Mouse (Mus musculus) MEL (cell line): ENCODE data around the gene Dram1. TPM values are rescaled to one million over a fixed set of nuclear protein-coding genes. Genes with fewer than 3 reads are reported as not detected.

ENCODE experiments used
- DNase-seq: peaks from one replicate; pipeline ENCODE4 v3.0.0; 2011; ENCODE audit warnings: low read depth, low spot score
- H3K27ac ChIP-seq: 2 replicates; pipeline ENCODE4 v1.5.1; 2012; ENCODE audit warnings: low read depth, mild to moderate bottlenecking, control low read depth, low read length, moderate library complexity; ENCODE audit not compliant: control insufficient read depth
- H3K27me3 ChIP-seq, 2 experiments: fragments of 150-350 bp in 1 of 2; sonication (generic) in 1 of 2; 2 replicates each; pipeline ENCODE4 v1.6.1; 2012; ENCODE audit warnings: low read length in 2 of 2, mild to moderate bottlenecking in 2 of 2, improper control_type of control experiment in 1 of 2, moderate library complexity in 1 of 2; ENCODE audit not compliant: insufficient read depth in 2 of 2, control insufficient read depth in 1 of 2
- H3K36me3 ChIP-seq, 2 experiments: 2 replicates each; pipeline ENCODE4 v1.6.1; 2012 to 2014; ENCODE audit warnings: low read length in 2 of 2, improper control_type of control experiment in 1 of 2, inconsistent platforms in 1 of 2, mild to moderate bottlenecking in 1 of 2; ENCODE audit not compliant: insufficient read depth in 2 of 2, control insufficient read depth in 1 of 2
- H3K4me1 ChIP-seq, 2 experiments: fragments of 150-350 bp in 1 of 2; sonication (generic) in 1 of 2; 2 replicates each; pipeline ENCODE4 v1.6.1; 2012; ENCODE audit warnings: low read length in 2 of 2, improper control_type of control experiment in 1 of 2, mild to moderate bottlenecking in 1 of 2; ENCODE audit not compliant: insufficient read depth in 2 of 2, control insufficient read depth in 1 of 2
- H3K4me3 ChIP-seq, 2 experiments: fragments of 150-350 bp in 1 of 2; sonication (generic) in 1 of 2; 2 replicates each; pipeline ENCODE4 v1.5.1; 2012; ENCODE audit warnings: low read depth in 2 of 2, low read length in 2 of 2, mild to moderate bottlenecking in 2 of 2, moderate library complexity in 2 of 2, control low read depth in 1 of 2, improper control_type of control experiment in 1 of 2; ENCODE audit not compliant: control insufficient read depth in 1 of 2, insufficient read depth in 1 of 2
- H3K79me2 ChIP-seq: 2 replicates; pipeline ENCODE4 v1.6.1; 2012; ENCODE audit warnings: mild to moderate bottlenecking, low read length, moderate library complexity; ENCODE audit not compliant: control insufficient read depth, poor library complexity, insufficient read depth
- H3K9ac ChIP-seq: 2 replicates; pipeline ENCODE4 v1.6.1; 2012; ENCODE audit warnings: low read depth, mild to moderate bottlenecking, control low read depth, low read length, moderate library complexity; ENCODE audit not compliant: control insufficient read depth, poor library complexity, severe bottlenecking
- H3K9me3 ChIP-seq: fragments of 150-350 bp; sonication (generic); replicated peaks from 2 replicates; pipeline ENCODE4 v1.6.1; 2012; ENCODE audit warnings: mild to moderate bottlenecking, low read length, improper control_type of control experiment, moderate library complexity; ENCODE audit not compliant: insufficient read depth
- BHLHE40 ChIP-seq: IDR thresholded peaks from 2 replicates; pipeline ENCODE4 v1.6.1; 2012; ENCODE audit warnings: low read depth, mild to moderate bottlenecking, inconsistent platforms, low read length, improper control_type of control experiment, borderline replicate concordance
- CHD2 ChIP-seq: IDR thresholded peaks from 2 replicates; pipeline ENCODE4 v1.6.1; 2011; ENCODE audit warnings: low read length, improper control_type of control experiment
- CTCF ChIP-seq, 3 experiments: IDR thresholded peaks in 2 of 3; conservative IDR thresholded peaks in 1 of 3; 2 replicates each; pipeline ENCODE4 v1.5.1; 2011 to 2012; ENCODE audit warnings: low read length in 3 of 3, low read depth in 2 of 3, mild to moderate bottlenecking in 2 of 3, improper control_type of control experiment in 1 of 3, inconsistent platforms in 1 of 3, mixed read lengths in 1 of 3, moderate library complexity in 1 of 3; ENCODE audit not compliant: control insufficient read depth in 1 of 3, insufficient read depth in 1 of 3, poor library complexity in 1 of 3, severe bottlenecking in 1 of 3
- E2F4 ChIP-seq: IDR thresholded peaks from 2 replicates; pipeline ENCODE4 v1.6.1; 2011; ENCODE audit warnings: low read depth, low read length, improper control_type of control experiment, borderline replicate concordance
- EP300 ChIP-seq, 2 experiments: IDR thresholded peaks; 2 replicates each; pipeline ENCODE4 v1.6.1; 2011; ENCODE audit warnings: improper control_type of control experiment in 2 of 2, low read length in 2 of 2, low read depth in 1 of 2, mild to moderate bottlenecking in 1 of 2
- ETS1 ChIP-seq: IDR thresholded peaks from 2 replicates; pipeline ENCODE4 v1.6.1; 2012; ENCODE audit warnings: low read depth, mild to moderate bottlenecking, inconsistent platforms, low read length, improper control_type of control experiment, moderate library complexity
- GABPA ChIP-seq: IDR thresholded peaks from 2 replicates; pipeline ENCODE4 v1.6.1; 2012; ENCODE audit warnings: low read depth, mild to moderate bottlenecking, inconsistent platforms, low read length, improper control_type of control experiment, moderate library complexity
- GATA1 ChIP-seq: IDR thresholded peaks from 2 replicates; pipeline ENCODE4 v1.6.1; 2011; ENCODE audit warnings: low read depth, low read length, improper control_type of control experiment
- HCFC1 ChIP-seq: IDR thresholded peaks from 2 replicates; pipeline ENCODE4 v1.6.1; 2012; ENCODE audit warnings: low read depth, mild to moderate bottlenecking, inconsistent platforms, low read length, improper control_type of control experiment, moderate library complexity
- KAT2A ChIP-seq: conservative IDR thresholded peaks from 2 replicates; pipeline ENCODE4 v1.6.1; 2012; ENCODE audit warnings: low read depth, low read length, improper control_type of control experiment, inconsistent platforms
- MAFK ChIP-seq: IDR thresholded peaks from 2 replicates; pipeline ENCODE4 v1.6.1; 2011; ENCODE audit warnings: low read depth, mild to moderate bottlenecking, low read length, improper control_type of control experiment, borderline replicate concordance
- MAX ChIP-seq: IDR thresholded peaks from 2 replicates; pipeline ENCODE4 v1.6.1; 2011; ENCODE audit warnings: low read length, improper control_type of control experiment
- MEF2A ChIP-seq: IDR thresholded peaks from 2 replicates; pipeline ENCODE4 v1.6.1; 2014; ENCODE audit warnings: low read depth, mild to moderate bottlenecking, inconsistent platforms, low read length, improper control_type of control experiment; ENCODE audit not compliant: poor library complexity, insufficient replicate concordance, severe bottlenecking; ENCODE audit errors: extremely low read depth
- MYB ChIP-seq: IDR thresholded peaks from 2 replicates; pipeline ENCODE4 v1.6.1; 2011; ENCODE audit warnings: mild to moderate bottlenecking, low read depth, low read length, improper control_type of control experiment
- MYC ChIP-seq: IDR thresholded peaks from 2 replicates; pipeline ENCODE4 v1.6.1; 2011; ENCODE audit warnings: low read depth, mild to moderate bottlenecking, low read length, improper control_type of control experiment, moderate library complexity
- NRF1 ChIP-seq: IDR thresholded peaks from 2 replicates; pipeline ENCODE4 v1.6.1; 2014; ENCODE audit warnings: low read depth, mild to moderate bottlenecking, inconsistent platforms, low read length, improper control_type of control experiment, moderate library complexity; ENCODE audit not compliant: poor library complexity, insufficient read depth, severe bottlenecking
- POLR2A ChIP-seq, 2 experiments: IDR thresholded peaks; 2 replicates each; pipeline ENCODE4 v1.6.1; 2011 to 2012; ENCODE audit warnings: low read length in 2 of 2, mild to moderate bottlenecking in 2 of 2, control low read depth in 1 of 2, improper control_type of control experiment in 1 of 2, low read depth in 1 of 2, moderate library complexity in 1 of 2; ENCODE audit not compliant: control insufficient read depth in 1 of 2, insufficient read depth in 1 of 2, poor library complexity in 1 of 2
- POLR2AphosphoS2 ChIP-seq: IDR thresholded peaks from 2 replicates; pipeline ENCODE4 v1.6.1; 2011; ENCODE audit warnings: low read length, improper control_type of control experiment
- POLR2AphosphoS5 ChIP-seq: IDR thresholded peaks from 2 replicates; pipeline ENCODE4 v1.6.1; 2012; ENCODE audit warnings: low read depth, borderline replicate concordance, mild to moderate bottlenecking, inconsistent platforms, low read length, moderate library complexity, mixed read lengths
- RAD21 ChIP-seq: IDR thresholded peaks from 2 replicates; pipeline ENCODE4 v1.6.1; 2011; ENCODE audit warnings: mild to moderate bottlenecking, low read depth, low read length, improper control_type of control experiment
- RCOR1 ChIP-seq: IDR thresholded peaks from 2 replicates; pipeline ENCODE4 v1.6.1; 2012; ENCODE audit warnings: low read depth, mild to moderate bottlenecking, inconsistent platforms, low read length, improper control_type of control experiment
- SIN3A ChIP-seq: IDR thresholded peaks from 2 replicates; pipeline ENCODE4 v1.6.1; 2012; ENCODE audit warnings: low read length, improper control_type of control experiment, inconsistent platforms
- SMC3 ChIP-seq: IDR thresholded peaks from 2 replicates; pipeline ENCODE4 v1.6.1; 2011; ENCODE audit warnings: low read depth, low read length, improper control_type of control experiment
- TAL1 ChIP-seq: IDR thresholded peaks from 2 replicates; pipeline ENCODE4 v1.6.1; 2012; ENCODE audit warnings: mild to moderate bottlenecking, inconsistent platforms, low read length, moderate library complexity, mixed read lengths
- TBP ChIP-seq: IDR thresholded peaks from 2 replicates; pipeline ENCODE4 v1.8.0; 2011; ENCODE audit warnings: low read depth, low read length, improper control_type of control experiment
- TCF12 ChIP-seq: IDR thresholded peaks from 2 replicates; pipeline ENCODE4 v1.6.1; 2014; ENCODE audit warnings: low read depth, mild to moderate bottlenecking, inconsistent platforms, low read length, improper control_type of control experiment, moderate library complexity
- USF1 ChIP-seq: IDR thresholded peaks from 2 replicates; pipeline ENCODE4 v1.6.1; 2014; ENCODE audit warnings: low read depth, mild to moderate bottlenecking, inconsistent platforms, low read length, improper control_type of control experiment, moderate library complexity
- USF2 ChIP-seq, 2 experiments: IDR thresholded peaks; 2 replicates each; pipeline ENCODE4 v1.6.1; 2011 to 2012; ENCODE audit warnings: improper control_type of control experiment in 2 of 2, low read length in 2 of 2, borderline replicate concordance in 1 of 2, inconsistent platforms in 1 of 2, low read depth in 1 of 2, mild to moderate bottlenecking in 1 of 2; ENCODE audit not compliant: insufficient read depth in 1 of 2
- ZNF384 ChIP-seq: IDR thresholded peaks from 2 replicates; pipeline ENCODE4 v1.6.1; 2012; ENCODE audit warnings: low read depth, mild to moderate bottlenecking, inconsistent platforms, low read length, improper control_type of control experiment
- polyA plus RNA-seq, 2 experiments: library from polyadenylated mRNA; stranded (reverse) in 1 of 2; unstranded in 1 of 2; fragments of >175 nt in 1 of 2; fragments of >200 nt in 1 of 2; gene quantifications; 2 replicates each; pipeline versions ENCODE4 v1.2.1 to v1.2.4; 2012; ENCODE audit warnings: low replicate concordance in 2 of 2, low read depth in 1 of 2; ENCODE audit not compliant: insufficient read length in 2 of 2, insufficient read depth in 1 of 2, missing spikeins in 1 of 2
- total RNA-seq: library from RNA; depleted of rRNA; stranded (reverse); fragments of 300-350 nt; gene quantifications from 2 replicates; pipeline ENCODE4 v1.2.3, GENCODE M21; 2012

The Dram1 gene
- total and polyA plus RNA-seq, 3 experiments, result 0.17 TPM; not detected in 2

GRCm38 (mm10) chr10:88386251-88386650 is 7.4 kb upstream of the Dram1 start:
- TF ChIP-seq POLR2A (IDR thresholded peaks at IDR 0.05; ENCODE audit: control insufficient read depth in 1 of 2, insufficient read depth in 1 of 2, low read depth in 1 of 2, low read length in 2 of 2, poor library complexity in 1 of 2) (no peak), GABPA (no peak), TBP (no peak), CTCF (IDR thresholded peaks at IDR 0.05 in 2 of 3, conservative IDR thresholded peaks at IDR 0.05 in 1 of 3; ENCODE audit: control insufficient read depth in 1 of 3, insufficient read depth in 1 of 3, low read depth in 2 of 3, low read length in 3 of 3, poor library complexity in 1 of 3, severe bottlenecking in 1 of 3) (no peak), USF1 (no peak), MEF2A (no peak), SMC3 (no peak), HCFC1 (no peak), EP300 (IDR thresholded peaks at IDR 0.05; ENCODE audit: low read depth in 1 of 2, low read length in 2 of 2) (no peak), POLR2AphosphoS2 (no peak), MYB (no peak), TCF12 (no peak), GATA1 (no peak), MAX (no peak), KAT2A (no peak), USF2 (IDR thresholded peaks at IDR 0.05; ENCODE audit: borderline replicate concordance in 1 of 2, insufficient read depth in 1 of 2, low read depth in 1 of 2, low read length in 2 of 2) (no peak), RCOR1 (no peak), SIN3A (no peak)
- no peak for DNase-seq
- Histone ChIP-seq H3K4me1 (peaks cover 16 to 53% of the 10 kb centered on the region in 2 experiments), H3K4me3 (no peak overlapping the region), H3K36me3 (peaks cover 0 to 49% of the 10 kb centered on the region in 2 experiments; a peak in 3 of 4 replicates), H3K27ac (peak overlapping the region; percentile 20; the same call in 1 of the 2 replicates), H3K9me3 (no peaks in the 10 kb centered on the region), H3K27me3 (no peaks in the 10 kb centered on the region), H3K79me2 (peaks cover 54% of the 10 kb centered on the region), H3K9ac (no peak overlapping the region)

- Histone ChIP-seq H3K4me3 (no peak overlapping the region), H3K27ac (peak overlapping the region; percentile 20; the same call in 1 of the 2 replicates), H3K4me1 (peaks cover 16 to 58% of the 10 kb centered on the region in 2 experiments), H3K9me3 (no peaks in the 10 kb centered on the region), H3K79me2 (peaks cover 56% of the 10 kb centered on the region), H3K36me3 (peaks cover 0 to 54% of the 10 kb centered on the region in 2 experiments; a peak in 2 of 4 replicates), H3K9ac (no peak overlapping the region), H3K27me3 (no peaks in the 10 kb centered on the region)
- peak; percentile 82 for DNase-seq
- TF ChIP-seq MAFK (no peak), USF2 (IDR thresholded peaks at IDR 0.05; ENCODE audit: borderline replicate concordance in 1 of 2, insufficient read depth in 1 of 2, low read depth in 1 of 2, low read length in 2 of 2) (no peak), RCOR1 (peak; percentile 97), USF1 (no peak), GABPA (no peak), ZNF384 (no peak), EP300 (IDR thresholded peaks at IDR 0.05; ENCODE audit: low read depth in 1 of 2, low read length in 2 of 2) (peak; percentile 90 to 93), MYC (peak; percentile 68; the same call in 1 of the 2 replicates), ETS1 (peak; percentile 83), BHLHE40 (peak; percentile 53), NRF1 (no peak), CHD2 (no peak), POLR2AphosphoS5 (no peak), MYB (no peak), POLR2A (IDR thresholded peaks at IDR 0.05; ENCODE audit: control insufficient read depth in 1 of 2, insufficient read depth in 1 of 2, low read depth in 1 of 2, low read length in 2 of 2, poor library complexity in 1 of 2) (no peak), MAX (peak; percentile 52), GATA1 (peak; percentile 94), RAD21 (no peak), CTCF (IDR thresholded peaks at IDR 0.05 in 2 of 3, conservative IDR thresholded peaks at IDR 0.05 in 1 of 3; ENCODE audit: control insufficient read depth in 1 of 3, insufficient read depth in 1 of 3, low read depth in 2 of 3, low read length in 3 of 3, poor library complexity in 1 of 3, severe bottlenecking in 1 of 3) (no peak), TAL1 (peak; percentile 93), E2F4 (no peak)
These were observed 6.9 kb upstream of the Dram1 start for GRCm38 (mm10) chr10:88385758-88386157.
